Mouse (Mus musculus) liver, adult 2 months (tissue): ENCODE measurements around the gene Ajuba.

ENCODE experiments used
- CTCF ChIP-seq: fragments of 200-500 bp; IDR thresholded peaks from 2 replicates; pipeline ENCODE4 v1.5.1; 2011; ENCODE audit warnings: low read depth, low read length, control low read depth
- POLR2A ChIP-seq: fragments of 200-500 bp; IDR thresholded peaks from 2 replicates; pipeline ENCODE4 v1.6.1; 2011; ENCODE audit warnings: low read length, control low read depth; ENCODE audit not compliant: insufficient read depth; ENCODE audit errors: extremely low read depth

DNA sequence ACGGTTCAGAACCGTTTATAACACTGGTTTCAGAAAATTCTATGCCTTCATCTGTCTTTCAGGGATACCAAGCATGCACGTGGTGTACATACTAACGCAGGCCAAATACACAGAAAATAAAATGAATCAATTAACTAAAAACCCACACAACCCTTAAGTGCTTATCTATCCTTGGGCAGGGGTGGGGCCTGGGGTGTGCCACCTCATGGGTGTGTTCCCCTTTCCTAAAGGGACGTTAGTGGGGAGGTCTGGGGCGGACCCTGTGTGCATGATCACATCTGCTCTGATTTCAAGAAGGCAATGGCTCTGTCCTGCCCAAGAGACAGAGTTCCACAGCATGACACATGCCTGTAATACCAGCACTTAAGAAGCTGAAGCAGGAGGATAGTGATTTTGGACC lies 46.0 kb upstream of the Ajuba start:
- TF ChIP-seq CTCF: no peak
- TF ChIP-seq POLR2A: no peak
